Mouse (Mus musculus) 3T3-L1 (cell line): ENCODE data around the gene Crip2.

Experiments
- DNase-seq: peaks from one replicate; pipeline ENCODE4 v3.0.0-alpha.2; 2015; ENCODE audit warnings: low read depth, low spot score

Gene Crip2

DNA sequence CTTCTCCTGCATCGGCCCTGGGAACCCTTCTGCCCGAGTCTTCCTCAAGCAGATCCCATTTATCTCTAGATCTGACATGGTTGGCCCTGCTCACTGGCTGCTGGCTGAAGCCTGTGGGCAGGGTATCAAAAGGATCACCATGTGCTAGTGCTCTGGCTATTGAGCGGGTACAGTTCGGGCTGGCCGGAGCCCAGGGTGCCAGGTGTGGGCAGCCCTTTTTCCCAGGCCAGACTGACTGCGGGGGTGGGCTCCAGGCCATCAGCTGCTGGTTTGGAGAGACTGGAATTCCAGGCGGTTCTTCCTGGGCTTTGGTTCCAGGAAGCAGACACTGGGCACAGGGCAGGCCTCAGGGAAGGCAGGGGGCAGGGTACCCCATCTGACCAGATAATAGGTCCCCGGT is 7.4 kb downstream of the Crip2 start:
- DNase-seq: no peak

DNA sequence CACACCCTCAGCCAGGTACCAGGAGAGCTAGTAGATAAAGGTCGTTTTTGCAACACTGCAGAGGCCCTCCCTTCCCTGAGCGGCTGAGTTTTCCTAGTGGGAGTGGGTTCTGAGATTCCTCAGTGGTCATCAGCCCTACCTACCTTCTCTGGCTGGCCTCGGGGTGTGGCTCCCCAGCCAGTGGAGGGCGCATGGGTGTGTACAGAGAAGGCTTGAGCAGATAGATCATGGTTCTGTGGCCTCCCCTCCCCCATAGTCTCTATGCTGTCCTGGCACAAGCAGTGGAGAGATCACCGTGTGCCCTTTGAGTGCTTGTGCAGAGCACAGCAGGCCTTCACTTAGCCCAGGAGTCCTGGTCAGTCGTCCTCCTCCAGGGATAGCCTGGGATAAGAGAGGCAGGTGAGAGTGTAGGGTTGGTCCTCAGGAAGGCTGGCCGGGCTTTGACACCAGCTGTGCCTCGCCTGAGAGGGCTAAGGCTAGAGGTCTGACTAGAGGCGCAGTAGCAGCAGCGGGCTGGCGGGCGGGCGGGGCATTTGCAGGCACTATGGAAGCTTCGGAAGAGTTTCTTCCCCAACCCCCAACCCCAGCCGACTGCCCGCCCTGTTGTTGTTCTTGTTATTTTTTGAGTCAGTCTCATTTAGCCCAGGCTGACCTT is 8.5 kb downstream of the Crip2 start:
- DNase-seq: no peak

DNA sequence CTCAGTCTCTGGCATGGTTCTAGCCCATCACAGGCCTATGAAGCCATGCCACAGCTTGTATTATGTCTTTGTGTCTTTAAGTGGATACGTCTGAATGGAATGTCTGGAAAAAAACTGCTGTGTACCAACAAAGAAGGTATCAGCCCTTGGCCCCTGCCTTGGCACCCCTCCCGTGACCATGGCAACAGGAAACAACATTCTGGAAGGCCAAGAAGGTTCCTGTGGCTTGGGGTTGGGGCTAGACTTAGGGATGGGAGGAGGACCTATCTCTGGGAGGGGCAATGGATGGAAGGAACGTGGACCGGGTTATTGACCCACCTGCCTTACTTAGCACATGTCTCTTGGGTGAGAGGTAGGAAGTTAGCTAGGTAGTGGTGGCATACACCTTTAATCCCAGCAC is 9.3 kb downstream of the Crip2 start:
- peak; percentile 53 for DNase-seq

DNA sequence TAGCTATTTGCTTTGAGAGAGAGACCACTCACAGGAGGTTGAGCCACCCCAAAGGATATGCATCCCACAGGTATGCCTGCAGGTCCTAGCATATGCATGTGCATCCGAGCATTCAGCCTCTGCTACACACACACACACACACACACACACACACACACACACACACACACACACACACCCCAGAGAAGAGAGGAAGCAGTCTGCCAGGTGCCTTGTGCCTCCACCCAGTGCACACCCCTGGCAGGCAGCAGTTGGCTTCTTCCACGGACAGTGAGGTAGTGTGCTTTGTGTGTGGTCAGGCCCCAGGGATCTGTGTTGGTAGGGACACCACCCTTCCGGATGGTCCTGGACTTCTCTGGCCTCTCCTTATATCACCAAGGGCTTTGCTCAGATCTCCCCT is 9.9 kb downstream of the Crip2 start:
- DNase-seq: no peak

DNA sequence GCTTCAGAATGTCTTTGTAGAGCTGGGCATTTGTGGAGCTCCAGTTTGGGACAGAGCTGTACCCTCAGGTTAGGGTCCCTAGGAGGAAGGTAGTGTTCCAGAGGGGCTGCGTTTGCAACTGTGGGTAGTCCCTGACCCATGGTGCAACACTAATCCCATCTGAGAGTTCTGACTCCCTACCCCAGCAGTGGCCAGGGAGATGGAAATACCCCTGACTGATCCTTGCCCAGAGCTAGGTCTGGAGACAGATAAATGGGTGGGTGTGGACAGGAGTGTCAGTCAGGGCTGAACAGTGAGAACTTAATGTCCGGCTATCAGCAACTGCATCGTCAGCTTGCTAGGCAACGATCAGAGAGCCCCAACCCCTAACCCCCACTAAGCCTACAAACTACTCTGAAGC is 10.6 kb downstream of the Crip2 start:
- no peak for DNase-seq

DNA sequence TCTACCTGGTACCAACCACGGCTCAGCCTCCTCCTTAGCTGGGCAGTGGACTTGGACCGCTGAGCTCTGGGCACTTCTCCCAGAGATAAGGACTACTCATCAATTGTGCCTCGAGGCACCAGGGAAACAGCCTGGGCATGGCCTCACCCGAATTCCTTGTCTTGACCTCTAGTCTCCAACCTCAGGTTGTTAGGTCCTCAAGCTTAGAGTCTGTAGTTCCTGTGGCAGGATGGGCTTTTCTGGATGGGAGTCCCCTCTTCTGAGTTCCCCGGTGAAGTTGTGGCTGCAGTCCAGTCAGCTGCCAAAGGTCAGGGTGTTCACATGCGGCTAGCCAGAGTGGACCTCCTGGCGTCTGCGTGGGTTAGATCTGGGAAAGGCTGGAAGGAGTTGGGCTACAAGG is 11.0 kb downstream of the Crip2 start:
- peak; percentile 35 for DNase-seq

DNA sequence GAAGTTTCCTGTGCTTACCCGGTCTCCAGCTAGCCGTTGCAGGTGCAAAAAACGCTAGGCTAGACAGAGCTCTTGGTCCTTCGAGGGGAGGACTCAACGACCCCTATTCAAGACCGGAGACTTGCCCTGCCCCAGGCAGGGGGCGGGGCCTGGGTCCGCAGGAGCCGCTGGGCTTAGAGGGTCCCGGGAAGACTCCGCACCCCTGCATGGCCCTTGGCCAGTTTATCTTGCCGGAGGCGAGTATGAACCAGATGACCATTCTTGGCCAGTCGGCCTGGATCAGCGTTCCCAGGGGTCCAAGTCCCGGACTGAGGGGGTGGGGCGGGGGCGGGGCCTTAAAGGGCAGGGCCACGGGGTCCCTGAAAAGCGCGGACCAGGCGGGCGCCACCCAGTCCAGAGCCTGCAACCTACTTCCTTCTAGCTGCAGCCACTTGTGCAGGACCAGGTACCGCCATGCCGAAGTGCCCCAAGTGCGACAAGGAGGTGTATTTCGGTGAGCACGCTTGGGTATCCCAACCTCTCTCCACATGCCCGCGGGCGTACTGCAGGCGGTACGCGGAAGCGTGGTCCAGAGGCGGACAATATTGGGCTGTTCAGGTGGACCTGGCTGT is 11.7 kb downstream of the Crip2 start:
- no peak for DNase-seq

DNA sequence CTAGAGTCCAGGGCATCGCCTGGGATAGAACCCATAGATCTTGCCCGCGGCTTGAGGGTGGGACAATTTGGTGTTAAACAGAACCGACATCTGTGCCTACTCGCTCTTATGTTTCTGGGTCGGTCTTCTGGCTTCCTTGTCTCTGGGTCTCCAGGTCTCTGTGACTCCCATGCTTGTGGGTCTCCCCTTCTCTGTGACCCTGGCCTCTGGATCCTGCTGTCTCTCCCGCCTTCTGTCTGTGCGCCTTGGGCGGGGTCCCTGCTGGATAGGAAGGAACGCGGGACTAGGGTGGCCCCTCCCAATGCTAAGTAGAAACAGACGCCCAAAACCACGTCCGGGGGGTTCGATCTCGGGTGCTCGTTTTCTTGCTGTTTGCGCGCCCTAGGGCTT is 12.2 kb downstream of the Crip2 start:
- no peak for DNase-seq

DNA sequence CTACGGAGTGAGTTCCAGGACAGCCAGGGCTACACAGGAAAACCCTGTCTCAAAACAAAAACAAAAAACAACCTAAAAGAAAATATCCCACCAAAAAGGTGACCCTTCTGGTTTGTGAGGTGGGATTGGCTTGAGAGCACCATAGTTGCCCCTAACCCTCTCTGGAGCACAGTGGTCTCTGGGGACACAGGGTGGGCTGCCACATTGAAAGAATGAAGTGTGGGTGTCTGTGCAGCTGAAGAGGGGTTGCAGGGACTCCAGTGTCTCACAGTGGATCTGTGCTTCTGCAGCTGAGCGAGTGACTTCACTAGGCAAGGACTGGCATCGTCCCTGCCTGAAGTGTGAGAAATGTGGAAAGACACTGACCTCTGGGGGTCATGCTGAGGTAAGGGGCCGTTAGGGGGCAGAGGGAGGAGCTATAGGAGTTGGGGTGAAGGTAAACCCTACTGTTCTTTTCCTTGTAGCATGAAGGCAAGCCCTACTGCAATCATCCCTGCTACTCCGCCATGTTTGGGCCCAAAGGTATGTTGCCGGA is 13.0 kb downstream of the Crip2 start:
- no peak for DNase-seq

DNA sequence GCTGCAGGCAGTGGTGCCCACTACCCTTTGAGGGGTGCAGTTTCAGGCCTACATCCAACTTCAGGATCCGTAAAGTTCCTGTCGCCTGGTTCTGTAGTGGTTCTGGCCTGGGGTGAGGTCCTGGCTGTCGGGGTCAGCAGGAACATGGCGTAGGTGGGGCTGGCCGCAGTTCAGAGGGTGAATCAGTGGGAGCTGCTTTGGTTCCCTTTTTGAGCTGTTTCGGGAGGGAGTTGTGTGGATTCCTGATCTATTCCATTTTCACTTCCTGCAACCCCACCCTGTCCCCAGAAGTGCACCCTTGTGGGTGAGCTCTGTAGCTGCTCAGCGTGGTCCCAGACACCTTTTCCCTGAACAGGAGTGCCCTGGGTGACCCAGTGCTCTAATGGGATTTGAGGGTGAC is 13.9 kb downstream of the Crip2 start:
- DNase-seq: no peak

DNA sequence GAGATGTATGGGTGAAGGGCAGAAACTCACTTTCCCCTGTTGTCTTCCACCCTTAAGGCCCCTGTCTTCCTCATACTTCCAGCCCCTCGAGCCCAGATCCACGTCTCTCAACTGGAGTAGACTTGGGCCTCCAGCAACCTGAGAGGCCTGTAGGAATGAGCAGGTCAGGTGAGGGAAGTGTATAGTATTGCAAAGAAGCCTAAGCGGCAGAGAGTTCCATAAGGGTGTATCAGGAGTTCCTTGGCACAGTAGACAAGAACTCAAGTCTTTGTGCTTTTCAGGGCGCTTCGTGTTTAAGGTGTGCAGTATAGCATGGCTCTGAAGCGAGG is 14.7 kb downstream of the Crip2 start:
- DNase-seq: no peak

DNA sequence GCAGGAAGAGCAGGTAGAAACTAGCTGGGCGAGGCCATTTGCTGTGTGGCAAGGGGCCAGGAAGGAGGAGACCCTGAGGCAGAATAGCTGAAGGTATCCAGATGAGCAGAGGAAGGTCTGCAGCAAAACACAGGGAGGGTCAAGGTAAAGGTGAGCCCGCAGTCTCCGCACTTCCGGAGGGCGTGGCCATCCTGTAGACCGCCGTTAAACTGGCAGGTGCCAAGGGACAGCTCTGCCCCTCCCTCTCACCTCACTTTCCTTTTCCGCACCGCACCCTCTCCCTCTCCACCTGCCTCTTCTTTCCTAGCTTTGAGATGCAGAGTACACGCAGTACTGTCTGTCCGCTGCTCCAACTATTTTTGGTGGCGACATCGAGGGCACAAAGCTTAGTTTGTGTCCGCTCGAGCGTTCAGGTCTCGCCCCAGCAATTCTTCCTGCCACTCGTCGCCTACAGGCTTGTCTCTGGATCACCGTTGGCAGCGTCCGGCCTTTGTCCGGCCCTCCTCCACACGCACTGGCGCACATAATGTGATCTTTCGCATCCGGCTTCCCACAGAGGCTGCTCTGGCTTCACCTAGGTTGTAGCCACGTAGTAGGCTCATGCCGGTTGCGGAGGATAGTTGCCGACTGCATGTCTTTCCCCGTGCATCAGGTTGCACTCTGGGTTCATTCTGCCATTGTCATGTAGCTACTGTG is 15.2 kb downstream of the Crip2 start:
- DNase-seq: no peak

DNA sequence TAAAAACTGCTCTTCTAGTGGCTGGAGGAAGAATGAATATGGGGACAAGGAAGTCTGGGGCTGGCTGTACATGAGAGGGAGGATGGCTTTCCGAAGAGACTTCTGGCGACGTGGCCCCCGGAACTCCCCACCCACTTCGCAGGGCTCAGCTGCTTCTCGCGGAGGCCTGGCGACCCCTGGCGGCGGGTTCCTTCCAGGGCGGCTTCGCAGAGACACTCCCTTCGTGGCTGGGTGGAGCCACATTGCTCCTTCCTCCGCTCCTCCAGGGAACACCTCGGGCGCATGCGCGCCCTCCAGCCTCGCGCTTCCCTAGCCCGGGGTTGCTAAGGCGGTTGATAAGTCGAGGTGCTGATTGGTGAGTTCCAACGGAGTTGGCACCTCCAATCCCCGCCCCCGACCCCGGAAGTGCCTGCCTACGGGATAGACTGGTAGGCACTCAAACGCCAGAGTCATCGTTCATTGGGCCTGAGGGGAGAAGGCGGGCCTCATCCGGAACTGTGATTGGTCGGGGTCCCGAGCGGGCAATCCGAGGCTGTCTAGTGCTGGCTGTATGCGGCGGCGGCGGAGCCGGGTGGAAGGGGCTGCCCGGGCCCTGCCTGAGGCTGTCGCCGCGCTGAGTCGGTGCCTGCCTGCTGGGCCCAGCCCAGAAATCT is 16.0 kb downstream of the Crip2 start, which contains the start of gene Tedc1:
Tedc1 (plus strand) TSS at position 535 of the 653 bp plus-strand sequence.
- peak; percentile 99 for DNase-seq

DNA sequence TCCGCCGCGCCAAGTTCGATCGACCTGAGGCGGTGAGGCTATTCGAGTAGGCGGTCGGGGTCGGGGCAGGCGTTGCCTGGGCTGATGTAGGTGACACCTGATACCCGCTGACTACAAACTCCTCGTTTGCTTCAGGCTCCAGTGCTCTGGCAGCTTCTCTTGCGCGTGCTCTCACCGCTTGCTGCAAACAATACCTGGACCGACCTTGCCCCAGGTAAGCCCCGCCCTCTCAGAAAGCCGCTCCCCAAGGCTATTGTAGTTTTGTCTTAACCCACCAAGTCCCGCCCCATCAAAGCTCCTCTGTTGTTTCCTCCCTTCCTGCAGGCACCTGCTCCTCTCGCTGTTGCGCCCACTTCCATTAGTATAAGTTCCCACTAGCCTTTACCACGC is 16.5 kb downstream of the Crip2 start:
- DNase-seq: peak; percentile 36

DNA sequence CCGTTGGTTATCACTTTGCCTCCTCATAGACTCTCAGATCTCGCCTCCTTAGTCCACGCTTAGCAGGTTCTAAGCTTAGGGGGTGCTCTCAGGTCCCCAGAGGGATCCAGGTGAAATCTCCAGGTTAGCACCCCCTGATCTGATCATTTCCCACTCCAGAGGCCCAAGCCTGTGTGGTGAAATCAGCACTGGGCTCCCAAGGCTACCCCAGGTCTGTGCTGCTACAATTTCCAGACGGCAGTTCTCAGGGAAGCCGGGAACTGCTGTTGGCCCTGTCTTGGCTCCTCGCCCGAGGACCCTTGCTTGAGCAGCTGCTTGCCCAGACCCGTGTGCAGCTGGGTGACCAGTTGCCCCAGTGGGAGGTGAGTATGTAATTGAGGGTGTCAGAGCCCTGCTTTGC is 17.0 kb downstream of the Crip2 start:
- no peak for DNase-seq

DNA sequence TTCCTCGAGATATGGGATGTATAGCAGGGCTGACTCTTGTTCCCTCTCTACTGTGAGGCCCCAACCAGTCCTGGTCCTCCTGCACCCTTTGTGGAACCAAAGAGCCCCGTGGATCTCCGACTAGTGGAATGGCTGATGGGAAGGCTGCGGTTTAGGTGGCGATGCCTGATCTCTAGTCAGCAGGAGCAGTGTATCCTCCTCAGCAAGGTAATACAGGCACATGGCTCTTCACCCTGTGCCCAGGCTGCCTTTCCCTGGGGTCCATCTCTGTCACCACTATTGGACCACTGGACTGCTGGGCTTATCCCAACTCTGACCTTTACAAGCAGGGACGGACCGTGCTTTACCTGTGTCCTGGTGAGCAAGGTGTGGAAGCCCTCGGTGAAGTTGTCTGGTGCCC is 17.5 kb downstream of the Crip2 start:
- DNase-seq: no peak

DNA sequence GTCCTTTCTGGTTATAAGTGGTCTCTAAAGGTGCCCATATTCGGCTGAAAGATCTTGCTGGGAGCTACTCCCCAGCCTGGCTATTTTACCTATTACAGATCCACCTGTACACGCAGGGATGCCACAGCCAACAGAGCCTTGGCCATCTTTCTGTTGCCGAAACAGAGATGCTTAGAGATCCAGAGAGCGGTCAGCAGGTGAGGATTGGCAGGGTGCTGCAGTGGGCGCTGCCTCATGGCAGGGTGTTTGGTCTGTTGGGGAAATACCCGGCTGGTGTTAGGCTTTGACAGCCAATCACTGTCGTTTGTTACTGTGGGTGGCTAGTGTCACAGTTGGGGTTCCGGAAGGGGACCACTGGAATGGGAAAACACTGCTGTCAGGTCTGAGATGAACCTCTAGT is 17.9 kb downstream of the Crip2 start:
- no peak for DNase-seq

DNA sequence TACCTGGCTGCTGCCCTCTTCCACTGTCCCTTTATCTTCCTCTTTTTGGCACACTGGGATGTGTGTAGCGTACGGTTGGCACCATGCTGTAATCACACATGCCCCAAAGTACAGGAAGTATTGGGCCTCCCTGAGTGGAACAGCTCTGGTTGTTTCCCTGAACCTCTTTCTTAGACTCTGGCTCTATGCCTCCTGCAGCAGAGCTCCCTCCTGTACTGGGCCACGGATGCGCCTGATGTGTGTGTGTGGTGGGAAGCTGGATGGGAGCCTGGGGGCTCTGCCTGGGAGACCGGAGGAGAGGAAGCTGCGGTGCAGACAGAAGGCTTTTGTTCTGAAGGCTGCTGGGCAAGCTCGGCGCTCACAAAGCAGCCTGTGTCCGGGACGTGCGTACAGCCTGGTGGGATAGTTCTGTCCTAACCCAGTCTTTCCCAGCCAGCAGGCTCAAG is 23.5 kb downstream of the Crip2 start:
- no peak for DNase-seq

DNA sequence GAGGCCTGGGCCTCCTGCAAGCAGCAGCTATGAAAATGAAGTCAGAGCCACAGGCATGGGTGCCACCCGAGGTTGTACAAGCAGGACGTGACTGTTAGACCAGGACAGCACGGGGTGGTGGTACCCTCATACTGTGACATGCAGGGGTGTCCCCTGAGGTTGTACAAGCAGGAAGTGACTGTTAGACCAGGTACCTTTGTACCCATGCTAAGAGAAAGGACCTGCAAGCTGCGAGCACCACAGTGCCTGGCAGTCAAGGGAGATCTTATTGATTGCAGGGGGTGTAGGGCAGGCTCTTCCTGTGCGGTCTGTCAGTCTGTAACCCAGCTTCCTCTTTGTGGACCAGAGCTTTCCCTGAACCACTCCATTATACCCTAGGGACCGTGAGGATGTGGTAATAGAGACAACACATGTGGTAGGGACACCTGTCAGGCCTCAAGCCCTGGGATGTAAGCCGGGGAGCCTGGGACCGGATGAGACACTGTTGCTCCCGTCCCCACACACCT is 28.0 kb downstream of the Crip2 start:
- DNase-seq: no peak

DNA sequence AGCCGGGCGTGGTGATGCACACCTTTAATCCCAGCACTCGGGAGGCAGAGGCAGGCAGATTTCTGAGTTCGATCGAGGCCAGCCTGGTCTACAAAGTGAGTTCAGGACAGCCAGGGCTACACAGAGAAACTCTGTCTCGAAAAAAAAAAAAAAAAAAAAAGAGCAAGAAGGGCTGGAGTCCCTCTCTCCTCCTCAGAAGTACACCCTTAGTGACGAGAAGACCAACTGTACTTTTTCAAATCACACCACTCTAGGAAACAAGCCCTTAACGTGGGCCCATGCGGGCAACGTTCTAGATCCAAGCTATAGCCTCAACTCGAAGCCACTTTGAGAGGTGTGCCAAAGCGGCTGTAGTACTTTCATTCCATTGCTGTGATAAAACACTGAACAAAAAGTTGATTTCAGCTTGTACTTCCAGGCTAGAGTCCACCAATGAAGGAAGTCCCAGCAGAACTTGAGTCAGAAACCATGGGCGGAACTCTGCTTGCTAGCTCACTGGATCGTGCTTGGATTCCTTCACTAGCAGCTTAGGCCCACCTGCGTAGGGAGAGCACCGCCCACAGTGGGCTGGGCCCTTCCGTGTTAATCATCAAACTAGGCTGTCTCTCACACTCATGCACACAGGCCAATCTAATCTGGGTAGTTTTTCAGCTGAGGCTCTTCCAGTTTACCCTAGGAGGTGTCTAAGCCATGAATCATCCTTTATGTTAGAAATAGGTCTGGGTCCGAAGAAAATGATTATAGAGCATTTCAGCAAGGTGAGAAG is 37.1 kb downstream of the Crip2 start:
- peak; percentile 63 for DNase-seq

DNA sequence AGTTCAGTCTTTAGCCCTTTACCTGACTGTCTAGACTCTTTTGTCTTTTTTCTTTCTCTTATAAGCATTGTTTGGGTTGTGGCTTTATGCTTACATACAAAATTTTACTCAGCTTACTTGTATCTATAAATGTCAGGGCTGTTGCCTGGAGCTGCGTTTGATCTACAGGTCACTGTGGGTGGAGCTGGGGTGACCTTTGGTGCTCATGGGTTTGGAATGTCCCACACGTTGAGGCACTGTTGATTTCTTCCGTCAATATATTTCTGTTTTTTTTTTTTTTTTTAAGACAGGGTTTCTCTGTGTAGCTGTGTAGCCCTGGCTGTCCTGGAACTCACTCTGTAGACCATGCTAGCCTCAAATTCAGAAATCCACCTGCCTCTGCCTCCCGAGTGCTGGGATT is 41.0 kb downstream of the Crip2 start:
- DNase-seq: peak; percentile 35
